Mouse (Mus musculus): ENCODE data around the gene Nsmce4a. TPM values are rescaled to one million over a fixed set of nuclear protein-coding genes. Genes with fewer than 3 reads are reported as not detected.

The Nsmce4a gene
- polyA plus RNA-seq, 1 experiment from 2014 or later: 234 TPM

DNA sequence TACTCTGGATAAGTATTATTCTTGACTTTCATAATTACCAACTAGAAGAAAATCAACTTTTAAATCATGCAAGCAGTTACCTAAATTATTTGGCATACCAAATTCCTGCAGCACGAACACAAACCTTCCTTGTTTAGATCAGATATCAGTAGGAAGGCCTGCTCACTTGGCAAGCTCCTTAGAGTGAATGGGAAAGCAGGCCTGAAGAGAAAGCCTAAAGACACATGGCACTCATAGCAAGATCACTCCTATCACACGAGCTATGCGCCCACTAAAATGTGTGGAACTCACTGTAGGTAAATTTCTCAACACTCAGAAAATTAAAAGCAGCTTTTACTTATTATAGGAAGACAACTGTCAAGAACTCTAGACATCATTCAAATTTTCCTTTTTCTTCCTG is 79.6 kb downstream of the Nsmce4a start:
- Histone ChIP-seq H3K27me3 (ENCODE audit: control insufficient read depth, insufficient read depth, low read length) (no peaks in the 10 kb centered on the region), H3K4me3 (ENCODE audit: low read depth, low read length) (no peak overlapping the region), H3K27ac (replicated peaks; ENCODE audit: low read depth, low read length) (no peak overlapping the region), H3K4me1 (ENCODE audit: control insufficient read depth, insufficient read depth, low read length) (no peaks in the 10 kb centered on the region), H3K9ac (ENCODE audit: low read length) (no peak overlapping the region), H3K9me3 (ENCODE audit: control insufficient read depth, low read length) (no peaks in the 10 kb centered on the region), H3K36me3 (ENCODE audit: control insufficient read depth, insufficient read depth, low read length) (no peaks in the 10 kb centered on the region), H3K4me2 (ENCODE audit: low read depth, severe bottlenecking) (no peak overlapping the region)
- 88% methylated on average over 3 of the region's 3 CpGs for WGBS
- ATAC-seq (ENCODE audit: insufficient number of reproducible peaks, low FRiP score, low TSS enrichment, low read depth) (no peak), DNase-seq (ENCODE audit: low spot score) (no peak)

GRCm38 (mm10) chr7:130492026-130492425 is 80.9 kb downstream of the Nsmce4a start:
- H3K4me1 ChIP-seq (ENCODE audit: control insufficient read depth, insufficient read depth, low read length): no peaks in the 10 kb centered on the region
- ATAC-seq (ENCODE audit: insufficient number of reproducible peaks, low FRiP score, low TSS enrichment, low read depth) (no peak), DNase-seq (ENCODE audit: low spot score) (no peak)

More at GRCm38 (mm10) chr7:130492026-130492425, 80.9 kb downstream of the Nsmce4a start:
- no peaks in the 10 kb centered on the region for H3K27me3 ChIP-seq (ENCODE audit: control insufficient read depth, insufficient read depth, low read length)
- H3K9ac ChIP-seq (ENCODE audit: low read length): no peak overlapping the region
- H3K4me2 ChIP-seq (ENCODE audit: low read depth, severe bottlenecking): no peak overlapping the region
- H3K36me3 ChIP-seq (ENCODE audit: control insufficient read depth, insufficient read depth, low read length): no peaks in the 10 kb centered on the region
- no peak overlapping the region for H3K4me3 ChIP-seq (ENCODE audit: low read depth, low read length)
- no peaks in the 10 kb centered on the region for H3K9me3 ChIP-seq (ENCODE audit: control insufficient read depth, low read length)
- no peak overlapping the region for H3K27ac ChIP-seq (replicated peaks; ENCODE audit: low read depth, low read length)

Other genes starting within 250 kb of the Nsmce4a start
- gene Ate1, start 52.7 kb downstream of the Nsmce4a start, polyA plus RNA-seq (2014; fragmentation: Nextera tagmentation; extraction: Ambion mirVana): 38.3 and 44.1 TPM in 2 replicates
- gene Tacc2, start 4.3 kb upstream of the Nsmce4a start, polyA plus RNA-seq (2014; fragmentation: Nextera tagmentation; extraction: Ambion mirVana): 34.7 and 40.0 TPM in 2 replicates
- 0.16 TPM in 1 of 2 replicates, not detected in the other for gene Btbd16, start 201.0 kb upstream of the Nsmce4a start, polyA plus RNA-seq (2014; fragmentation: Nextera tagmentation; extraction: Ambion mirVana)